Mouse (Mus musculus) MEL (cell line): ENCODE results near the gene Tunar.

ENCODE experiments used
- BHLHE40 ChIP-seq: IDR thresholded peaks from 2 replicates; pipeline ENCODE4 v1.6.1; 2012; ENCODE audit warnings: low read depth, mild to moderate bottlenecking, inconsistent platforms, low read length, improper control_type of control experiment, borderline replicate concordance
- CTCF ChIP-seq, 3 experiments: IDR thresholded peaks in 2 of 3; conservative IDR thresholded peaks in 1 of 3; 2 replicates each; pipeline ENCODE4 v1.5.1; 2011 to 2012; ENCODE audit warnings: low read length in 3 of 3, low read depth in 2 of 3, mild to moderate bottlenecking in 2 of 3, improper control_type of control experiment in 1 of 3, inconsistent platforms in 1 of 3, mixed read lengths in 1 of 3, moderate library complexity in 1 of 3; ENCODE audit not compliant: control insufficient read depth in 1 of 3, insufficient read depth in 1 of 3, poor library complexity in 1 of 3, severe bottlenecking in 1 of 3
- ELF1 ChIP-seq: IDR thresholded peaks from 2 replicates; pipeline ENCODE4 v1.6.1; 2014; ENCODE audit warnings: low read depth, mild to moderate bottlenecking, inconsistent platforms, low read length, improper control_type of control experiment, moderate library complexity
- EP300 ChIP-seq, 2 experiments: IDR thresholded peaks; 2 replicates each; pipeline ENCODE4 v1.6.1; 2011; ENCODE audit warnings: improper control_type of control experiment in 2 of 2, low read length in 2 of 2, low read depth in 1 of 2, mild to moderate bottlenecking in 1 of 2
- HCFC1 ChIP-seq: IDR thresholded peaks from 2 replicates; pipeline ENCODE4 v1.6.1; 2012; ENCODE audit warnings: low read depth, mild to moderate bottlenecking, inconsistent platforms, low read length, improper control_type of control experiment, moderate library complexity
- KAT2A ChIP-seq: conservative IDR thresholded peaks from 2 replicates; pipeline ENCODE4 v1.6.1; 2012; ENCODE audit warnings: low read depth, low read length, improper control_type of control experiment, inconsistent platforms
- MAX ChIP-seq: IDR thresholded peaks from 2 replicates; pipeline ENCODE4 v1.6.1; 2011; ENCODE audit warnings: low read length, improper control_type of control experiment
- MAZ ChIP-seq: IDR thresholded peaks from 2 replicates; pipeline ENCODE4 v1.6.1; 2012; ENCODE audit warnings: low read depth, mild to moderate bottlenecking, inconsistent platforms, low read length, improper control_type of control experiment
- POLR2AphosphoS2 ChIP-seq: IDR thresholded peaks from 2 replicates; pipeline ENCODE4 v1.6.1; 2011; ENCODE audit warnings: low read length, improper control_type of control experiment
- RCOR1 ChIP-seq: IDR thresholded peaks from 2 replicates; pipeline ENCODE4 v1.6.1; 2012; ENCODE audit warnings: low read depth, mild to moderate bottlenecking, inconsistent platforms, low read length, improper control_type of control experiment
- TCF12 ChIP-seq: IDR thresholded peaks from 2 replicates; pipeline ENCODE4 v1.6.1; 2014; ENCODE audit warnings: low read depth, mild to moderate bottlenecking, inconsistent platforms, low read length, improper control_type of control experiment, moderate library complexity

DNA sequence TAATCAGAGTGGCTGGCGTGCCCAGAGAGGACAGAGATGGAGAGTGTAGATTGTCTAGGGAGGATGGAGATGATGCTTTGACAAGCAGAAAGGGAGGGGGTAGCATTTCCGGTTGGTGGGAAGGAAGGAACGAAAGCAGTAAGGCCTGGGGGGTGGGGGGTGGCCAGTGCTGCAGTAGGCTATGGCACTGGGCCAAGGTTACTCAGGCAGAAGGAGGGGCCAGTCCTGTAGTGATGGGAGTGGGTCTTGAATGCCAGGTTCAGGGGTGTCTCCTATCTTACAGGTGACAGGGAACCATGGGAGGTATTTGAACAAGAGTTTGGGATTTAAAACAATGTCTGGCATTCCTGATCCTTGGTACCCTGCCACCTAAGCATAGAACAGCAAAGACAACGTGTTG is 13.2 kb downstream of the Tunar start:
- TF ChIP-seq RCOR1 (no peak), CTCF (IDR thresholded peaks at IDR 0.05 in 2 of 3, conservative IDR thresholded peaks at IDR 0.05 in 1 of 3; ENCODE audit: control insufficient read depth in 1 of 3, insufficient read depth in 1 of 3, low read depth in 2 of 3, low read length in 3 of 3, poor library complexity in 1 of 3, severe bottlenecking in 1 of 3) (no peak), MAX (no peak), MAZ (no peak), EP300 (IDR thresholded peaks at IDR 0.05; ENCODE audit: low read depth in 1 of 2, low read length in 2 of 2) (no peak), BHLHE40 (no peak), ELF1 (no peak), POLR2AphosphoS2 (no peak), KAT2A (no peak), HCFC1 (no peak), TCF12 (no peak)
